Mouse (Mus musculus): ENCODE data around the gene Slc25a45.
"Not testable (repeated sequence)": the region's sequence is repeated elsewhere in the genome, so short reads cannot be mapped to it uniquely, and the experiment has no call there.

Gene Slc25a45

GRCm38 (mm10) chr19:5856604-5857003 is 21.0 kb upstream of the Slc25a45 start:
- DNase-seq (ENCODE audit: low spot score) = no peak

DNA sequence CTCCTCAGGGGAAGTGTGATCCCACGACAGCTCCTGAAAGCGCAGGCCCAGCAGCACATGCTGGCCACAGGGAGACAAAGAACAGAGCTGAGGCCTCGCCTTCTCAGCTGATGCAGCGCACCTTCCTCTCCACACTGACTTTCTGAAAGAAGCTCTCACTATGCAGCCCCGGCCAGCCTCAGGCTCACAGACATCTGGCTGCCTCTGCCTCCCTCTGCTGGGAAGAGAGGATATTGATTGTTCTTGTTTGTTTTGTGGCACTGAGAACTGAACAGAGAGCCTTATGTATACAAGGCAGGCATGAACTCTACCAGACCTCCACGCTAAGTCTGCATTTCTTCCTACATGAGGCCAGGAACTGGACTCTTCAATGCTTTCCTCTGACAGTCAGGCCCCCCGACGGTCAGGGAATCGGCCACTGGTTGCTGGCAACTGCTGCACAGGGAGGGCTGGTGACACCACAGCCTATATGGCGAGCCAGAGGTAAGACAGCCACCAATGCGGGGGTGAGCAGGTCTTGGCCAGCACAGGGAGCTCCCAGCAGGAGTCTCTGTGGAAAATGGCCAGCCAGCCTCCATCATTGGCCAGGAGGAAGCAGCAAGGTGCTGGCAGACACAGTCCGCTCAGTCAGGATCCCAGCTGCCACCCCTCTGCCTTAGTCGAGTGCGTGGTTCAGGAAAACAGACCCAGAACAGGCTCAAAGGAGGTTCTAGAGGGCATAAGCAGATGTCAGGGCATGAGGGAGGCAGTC is 15.1 kb upstream of the Slc25a45 start:
- no peak for DNase-seq (ENCODE audit: low spot score)

DNA sequence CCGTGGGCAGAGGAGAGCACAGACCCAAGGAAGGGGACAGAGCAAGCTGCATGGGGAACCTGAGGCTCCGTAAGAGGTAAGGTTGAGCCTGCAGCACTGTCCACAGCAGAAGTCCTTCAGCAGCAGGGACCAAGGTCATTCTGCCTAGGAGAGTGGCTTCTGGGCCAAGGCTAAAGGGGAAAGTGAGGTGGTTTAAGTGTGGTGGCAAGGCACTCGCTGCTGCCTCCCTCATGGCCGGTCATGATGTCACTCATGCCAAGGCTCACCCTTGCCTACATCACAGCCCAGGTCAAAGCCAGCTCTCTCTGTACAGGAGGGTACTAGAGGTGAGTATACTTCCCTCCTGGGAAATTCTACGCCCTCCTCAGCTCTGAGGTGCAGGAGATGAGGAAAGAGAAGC is 13.8 kb upstream of the Slc25a45 start:
- no peak for DNase-seq (ENCODE audit: low spot score)

DNA sequence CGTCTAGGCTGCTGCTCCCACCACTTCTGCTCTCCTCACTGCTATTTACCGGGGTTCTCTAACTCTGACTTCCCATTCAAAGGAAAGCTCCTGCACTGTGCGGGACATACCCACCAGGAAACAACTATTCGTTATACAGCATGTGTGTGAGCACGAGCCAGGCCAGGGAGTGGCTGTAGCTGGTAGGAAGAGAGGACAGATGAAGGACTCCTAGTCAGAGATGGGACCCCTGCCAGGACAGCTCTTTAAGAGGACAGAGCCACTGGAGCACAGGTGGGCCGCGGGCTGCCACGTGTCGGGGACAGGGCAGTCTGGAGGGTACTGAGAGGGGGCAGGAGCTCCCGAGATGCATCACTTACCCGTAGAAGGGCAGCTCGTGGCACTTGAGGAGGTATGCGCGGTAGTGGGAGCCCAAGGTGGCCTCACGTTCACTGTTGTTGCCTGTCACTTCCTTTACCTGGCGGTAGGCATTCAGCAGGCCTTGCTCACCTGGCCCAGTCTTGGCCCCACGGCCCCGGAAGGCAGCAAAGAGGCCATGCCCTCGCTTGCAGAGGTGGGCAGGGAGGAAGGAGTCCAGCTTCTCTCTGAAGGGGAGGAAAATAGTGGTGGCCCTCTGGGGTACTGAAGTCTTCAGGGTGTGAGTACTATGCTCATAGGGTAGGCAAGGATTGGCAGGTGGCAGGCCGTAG is 12.8 kb upstream of the Slc25a45 start:
- DNase-seq (ENCODE audit: low spot score) = no peak

- no peak for DNase-seq (ENCODE audit: low spot score)
These were observed 9.5 kb upstream of the Slc25a45 start for GRCm38 (mm10) chr19:5868096-5868495.

DNA sequence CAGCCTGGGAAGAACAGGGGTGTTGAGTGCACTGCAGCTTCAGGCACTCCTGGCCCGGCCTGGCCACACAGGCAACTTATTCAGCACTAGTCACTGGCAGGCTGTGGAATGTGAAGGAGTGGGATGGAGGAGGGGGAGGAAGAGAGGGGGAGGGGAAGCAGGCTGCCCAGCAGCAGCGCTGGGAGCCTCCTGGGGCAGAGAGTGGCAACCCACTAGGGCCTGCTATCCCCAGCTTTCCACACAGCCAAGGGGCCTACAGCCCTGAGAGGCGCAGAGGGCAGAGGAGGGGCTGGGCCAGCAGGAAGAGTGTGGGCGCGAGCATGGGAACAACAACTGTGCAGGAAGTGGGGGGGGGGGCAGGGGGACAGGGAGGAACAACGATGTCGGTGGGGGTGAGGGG is 6.3 kb upstream of the Slc25a45 start:
- DNase-seq (ENCODE audit: low spot score) = no peak

DNA sequence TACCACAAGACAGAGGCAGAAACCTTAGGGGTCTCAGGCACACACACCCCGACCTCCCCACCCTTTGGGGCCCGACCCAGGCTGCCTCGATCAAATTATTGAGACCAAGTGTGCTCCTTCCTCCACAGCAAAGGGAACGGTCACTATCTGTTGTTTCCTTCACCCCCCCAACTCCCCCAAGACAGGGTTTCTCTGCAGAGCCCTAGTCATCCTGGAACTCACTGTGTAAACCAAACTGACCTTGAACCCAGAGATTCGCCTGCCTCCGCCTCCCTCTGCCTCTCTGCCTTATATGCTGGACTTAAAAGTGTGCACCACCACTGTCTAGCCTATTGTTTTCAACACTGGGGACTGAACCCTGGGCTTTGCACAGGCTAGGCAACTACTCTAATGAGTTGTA is 5.9 kb upstream of the Slc25a45 start:
- no peak for DNase-seq (ENCODE audit: low spot score)

- no peak for DNase-seq (ENCODE audit: low spot score)
These were observed 5.1 kb upstream of the Slc25a45 start for GRCm38 (mm10) chr19:5872528-5872927.

DNA sequence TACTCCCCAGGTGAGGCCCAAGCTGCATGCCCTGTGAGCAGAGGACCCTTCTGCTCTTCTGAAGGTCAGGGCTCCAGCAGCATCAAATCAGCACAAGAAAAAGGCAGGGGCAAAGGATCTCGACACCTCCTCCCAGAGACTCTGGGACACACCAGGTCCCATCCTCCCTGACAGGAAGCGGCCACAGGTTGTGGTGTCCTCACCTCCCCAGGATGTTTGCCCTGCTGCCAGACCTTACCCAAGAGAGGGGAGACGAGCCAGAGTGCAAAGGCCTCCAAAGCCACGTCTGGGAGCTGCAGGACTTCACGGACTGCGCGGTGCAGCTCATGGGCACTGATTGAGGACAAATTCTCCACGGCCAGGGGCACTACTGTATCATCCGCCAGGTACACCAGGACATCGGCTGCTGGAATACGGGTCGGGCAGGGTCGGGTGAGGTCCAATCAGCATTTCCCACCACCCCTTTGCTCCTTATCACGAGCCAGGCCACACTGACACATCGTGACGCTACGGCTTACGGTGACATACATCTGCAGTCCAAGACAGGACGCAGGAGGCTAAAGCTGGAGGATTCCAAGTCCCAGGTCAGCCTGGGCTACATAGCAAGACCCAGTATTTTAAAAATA is 4.6 kb upstream of the Slc25a45 start:
- DNase-seq (ENCODE audit: low spot score) = no peak

DNA sequence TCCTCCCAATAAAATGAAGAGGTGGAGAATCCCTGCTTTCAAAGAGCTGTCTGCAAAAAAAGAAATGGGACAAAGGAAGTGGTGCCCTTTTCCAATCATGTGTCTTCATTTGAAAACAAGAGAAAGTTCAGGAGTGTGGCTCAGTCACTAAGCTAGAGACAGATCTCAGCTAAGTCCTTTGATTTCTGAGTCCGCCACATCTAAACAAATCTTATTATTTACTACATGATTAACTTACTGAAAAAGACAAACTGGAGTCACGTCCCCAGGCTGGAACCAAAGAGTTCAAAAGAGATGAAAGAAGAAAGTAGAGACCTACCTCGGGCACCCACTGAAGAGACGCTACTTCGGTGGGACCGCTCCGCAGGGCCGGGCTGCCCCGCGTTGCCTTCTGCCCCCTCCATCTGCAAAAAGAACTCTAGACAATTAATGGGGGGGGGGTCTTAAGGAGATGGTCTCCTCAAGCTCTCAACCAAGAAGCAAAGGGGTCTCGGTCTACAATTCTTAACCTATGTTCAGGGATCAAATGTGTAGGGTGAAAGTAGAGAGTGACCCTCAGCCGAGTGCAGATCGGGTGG is 3.1 kb upstream of the Slc25a45 start:
- DNase-seq (ENCODE audit: low spot score) = no peak

DNA sequence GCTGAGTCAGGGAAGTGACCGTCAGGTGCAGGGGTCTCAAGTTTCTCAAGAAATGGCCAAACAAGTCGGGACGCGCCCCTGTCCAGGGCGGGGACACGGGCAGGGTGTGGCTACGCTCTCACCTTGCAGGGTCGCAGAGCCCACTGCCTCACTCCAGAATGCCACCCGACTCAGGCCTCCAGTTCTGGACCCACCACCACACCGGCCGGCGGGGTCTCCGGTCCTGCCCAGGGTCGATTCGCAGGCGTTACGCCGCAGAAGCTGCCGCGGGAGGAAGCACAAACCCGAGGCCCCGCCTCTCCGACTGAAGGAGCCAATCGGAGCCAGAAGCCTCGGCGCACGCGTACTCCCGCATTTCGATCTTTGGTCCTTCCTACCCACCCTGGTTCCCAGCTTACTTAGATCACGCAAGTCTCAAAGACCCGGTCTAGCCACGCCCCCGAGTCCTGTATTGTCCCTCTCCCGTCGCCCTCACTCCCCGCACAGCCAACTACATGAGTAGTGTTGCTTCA is 2.6 kb upstream of the Slc25a45 start, which contains the start of gene Frmd8:
Gene Frmd8, minus strand, starts transcription at position 306 of the 512 bp plus-strand sequence.
- peak; percentile 77 for DNase-seq (ENCODE audit: low spot score)

DNA sequence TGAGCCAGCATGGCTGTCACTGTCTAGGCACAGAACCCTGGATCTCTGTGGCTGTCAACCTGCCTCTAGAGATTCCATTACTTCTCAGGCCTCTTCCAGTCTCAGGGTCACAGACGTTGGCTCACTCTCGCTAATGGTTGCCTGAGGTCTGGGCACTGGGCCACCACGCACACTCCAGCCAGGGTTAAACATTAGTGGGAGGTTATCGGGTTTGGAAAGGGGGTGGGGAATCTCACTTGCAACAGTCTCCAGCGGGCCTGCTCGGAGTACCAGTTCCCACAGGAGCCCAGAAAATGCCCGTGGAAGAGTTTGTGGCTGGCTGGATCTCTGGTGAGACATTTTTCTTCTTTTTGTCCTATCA is 734 bp downstream of the Slc25a45 start:
- DNase-seq (ENCODE audit: low spot score) = no peak

GRCm38 (mm10) chr19:5878916-5879315 is 1.3 kb downstream of the Slc25a45 start:
- DNase-seq (ENCODE audit: low spot score) = no peak

- DNase-seq (ENCODE audit: low spot score) = no peak
These were observed 2.1 kb downstream of the Slc25a45 start for GRCm38 (mm10) chr19:5879735-5880134.

- DNase-seq (ENCODE audit: low spot score) = no peak
These were observed 3.5 kb downstream of the Slc25a45 start for GRCm38 (mm10) chr19:5881155-5881554.

GRCm38 (mm10) chr19:5882079-5882478 is 4.5 kb downstream of the Slc25a45 start:
- not testable (repeated sequence) for DNase-seq (ENCODE audit: low spot score)

- DNase-seq (ENCODE audit: low spot score) = no peak
These were observed 6.3 kb downstream of the Slc25a45 start for GRCm38 (mm10) chr19:5883935-5884334.

GRCm38 (mm10) chr19:5885838-5886237 is 8.2 kb downstream of the Slc25a45 start:
- no peak for DNase-seq (ENCODE audit: low spot score)

GRCm38 (mm10) chr19:5887234-5887815 is 9.7 kb downstream of the Slc25a45 start:
- no peak for DNase-seq (ENCODE audit: low spot score)

DNA sequence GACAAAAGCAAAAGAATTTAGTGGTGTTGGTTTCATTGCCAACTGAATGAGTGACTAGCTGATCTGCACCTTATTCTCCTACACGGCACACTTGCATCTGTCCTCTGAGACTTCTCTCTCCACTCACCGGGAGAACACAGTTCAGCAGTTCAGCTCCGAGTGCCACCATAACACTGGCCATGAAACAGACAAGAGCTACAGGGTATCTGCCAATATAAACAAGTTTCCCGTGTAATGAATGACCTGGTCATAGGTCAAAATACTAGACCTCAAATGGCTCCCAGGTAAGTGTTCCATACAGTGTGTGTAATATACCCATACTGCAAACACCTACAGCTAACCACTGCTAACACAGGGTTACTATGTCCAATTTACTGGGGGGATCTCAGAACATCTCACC is 11.6 kb downstream of the Slc25a45 start:
- no peak for DNase-seq (ENCODE audit: low spot score)

- no peak for DNase-seq (ENCODE audit: low spot score)
These were observed 14.1 kb downstream of the Slc25a45 start for GRCm38 (mm10) chr19:5891521-5892258.

GRCm38 (mm10) chr19:5892262-5892661 is 14.7 kb downstream of the Slc25a45 start:
- DNase-seq (ENCODE audit: low spot score) = no peak
